Mouse (Mus musculus): ENCODE measurements around the gene Olfr986. TPM values are rescaled to one million over a fixed set of nuclear protein-coding genes. Genes with fewer than 3 reads are reported as not detected.

Gene Olfr986
- total RNA-seq, 4 experiments from 2014 or later = not detected

GRCm38 (mm10) chr9:40234233-40235072 lies 53.7 kb downstream of the Olfr986 start:
- DNase-seq (ENCODE audit: low spot score) = no peak

GRCm38 (mm10) chr9:40235220-40235619 lies 54.5 kb downstream of the Olfr986 start:
- no peak for DNase-seq (ENCODE audit: low spot score)

Other genes with a start within 250 kb of the Olfr986 start
- gene Olfr974, start 243.4 kb upstream of the Olfr986 start, total RNA-seq (2022) = not detected
- not detected for gene Olfr975, start 228.9 kb upstream of the Olfr986 start, total RNA-seq (2022)
- gene Olfr976, start 219.8 kb upstream of the Olfr986 start, total RNA-seq (2022) = not detected
- gene Olfr978, start 188.8 kb upstream of the Olfr986 start, total RNA-seq (2022) = not detected
- gene Olfr979, start 177.5 kb upstream of the Olfr986 start, total RNA-seq (2022) = not detected
- gene Olfr980, start 171.3 kb upstream of the Olfr986 start, total RNA-seq (2022) = not detected
- gene Olfr981, start 159.5 kb upstream of the Olfr986 start, total RNA-seq (2022) = not detected
- gene Olfr982, start 107.1 kb upstream of the Olfr986 start, total RNA-seq (2022) = not detected
- gene Olfr983, start 87.3 kb upstream of the Olfr986 start, total RNA-seq (2022) = not detected
- not detected for gene Olfr984, start 66.7 kb upstream of the Olfr986 start, total RNA-seq (2022)
- not detected for gene Olfr985, start 50.7 kb upstream of the Olfr986 start, total RNA-seq (2022)
- gene Tmem225, start 32.8 kb upstream of the Olfr986 start, total RNA-seq (2022) = not detected
- gene Zfp202, start 11.4 kb downstream of the Olfr986 start, total RNA-seq (2022) = 1 to 10 TPM; 2.4 to 3.1 (median 2.6) TPM
- 1 to 10 TPM in 1 of 4 experiments, under 1 TPM in 3; 0.57 to 1.4 (median 0.74) TPM for gene Scn3b, start 88.3 kb downstream of the Olfr986 start, total RNA-seq (2022)

Measured in heart, adult 8-10 months (tissue).